ENCODE assay signal across 46 mouse cellular contexts in the genomic region with DNA sequence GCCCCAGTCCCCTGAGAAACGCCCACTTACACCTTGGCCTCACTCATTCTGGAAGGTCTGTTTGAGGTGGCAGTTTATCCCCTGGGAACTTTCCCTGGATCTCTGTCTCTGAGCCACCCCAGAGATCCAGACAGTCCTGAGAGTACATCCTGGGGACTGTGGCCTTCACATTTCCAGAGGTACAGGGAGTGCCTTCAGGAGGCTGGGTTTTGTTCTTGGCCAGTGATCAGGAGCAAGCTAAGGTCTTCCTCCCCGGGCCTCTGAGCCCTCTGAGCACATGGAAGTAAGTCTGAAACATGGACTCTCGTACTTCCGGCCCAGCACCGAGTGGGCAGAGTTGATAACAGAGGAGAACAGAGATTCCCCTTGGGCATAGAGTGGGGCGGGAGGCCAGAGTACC. TPM values are rescaled to one million over a fixed set of nuclear protein-coding genes. Genes with fewer than 3 reads are reported as not detected.
"Had no signal": no experiment of that assay in that cellular context is flagged by ENCODE, and none has a peak within 500 bp of the region (broad histone marks: within the 10 kb centered on the region; RNA-seq: fewer than 3 reads in every experiment).

No protein-coding gene starts in this region.

- H3K36me3 ChIP-seq: limb, embryonic 10.5 days; limb, embryonic 12.5 days; limb, embryonic 13.5 days; limb, embryonic 15.5 days; liver, embryonic 12.5 days; liver, embryonic 13.5 days; liver, embryonic 15.5 days; lung, embryonic 15.5 days; midbrain, embryonic 10.5 days; midbrain, embryonic 12.5 days; midbrain, embryonic 13.5 days; midbrain, embryonic 15.5 days; neural tube, embryonic 12.5 days had no signal

- H3K4me3 ChIP-seq: limb, embryonic 10.5 days; limb, embryonic 12.5 days; limb, embryonic 13.5 days; limb, embryonic 15.5 days; liver, embryonic 12.5 days; liver, embryonic 13.5 days; liver, embryonic 15.5 days; lung, embryonic 15.5 days; megakaryocyte, embryonic 14.5 days; midbrain, embryonic 10.5 days; midbrain, embryonic 12.5 days; midbrain, embryonic 13.5 days; midbrain, embryonic 15.5 days; myocyte; neural tube, embryonic 12.5 days had no signal

- ATAC-seq: liver, embryonic 12.5 days; liver, postnatal 0 days; lung, postnatal 0 days; midbrain, embryonic 13.5 days; midbrain, embryonic 15.5 days; midbrain, embryonic 16.5 days had no signal

- H3K9ac ChIP-seq: limb, embryonic 12.5 days; limb, embryonic 13.5 days; limb, embryonic 15.5 days; liver, embryonic 12.5 days; liver, embryonic 13.5 days; liver, embryonic 14.5 days; liver, embryonic 15.5 days; liver, postnatal 0 days; lung, embryonic 14.5 days; lung, embryonic 15.5 days; midbrain, embryonic 12.5 days; midbrain, embryonic 13.5 days; midbrain, embryonic 15.5 days; neural tube, embryonic 12.5 days had no signal

- H3K9me3 ChIP-seq: limb, embryonic 10.5 days; limb, embryonic 12.5 days; limb, embryonic 13.5 days; limb, embryonic 15.5 days; liver, embryonic 12.5 days; liver, embryonic 13.5 days; liver, embryonic 15.5 days; lung, embryonic 15.5 days; megakaryocyte, embryonic 14.5 days; midbrain, embryonic 10.5 days; midbrain, embryonic 12.5 days; midbrain, embryonic 13.5 days; midbrain, embryonic 15.5 days; neural tube, embryonic 12.5 days had no signal

- H3K27ac ChIP-seq: limb, embryonic 10.5 days; limb, embryonic 12.5 days; liver, embryonic 12.5 days; liver, embryonic 13.5 days; liver, embryonic 14.5 days; liver, embryonic 15.5 days; lung, embryonic 15.5 days; macrophage; midbrain, embryonic 10.5 days; midbrain, embryonic 12.5 days; midbrain, embryonic 13.5 days; midbrain, embryonic 15.5 days; neural tube, embryonic 12.5 days had no signal

- H3K4me1 ChIP-seq: limb, embryonic 10.5 days; limb, embryonic 12.5 days; liver, embryonic 13.5 days; liver, embryonic 15.5 days; megakaryocyte, embryonic 14.5 days; midbrain, embryonic 10.5 days; midbrain, embryonic 12.5 days; midbrain, embryonic 13.5 days; midbrain, embryonic 15.5 days; neural tube, embryonic 12.5 days had no signal

- H3K27me3 ChIP-seq: limb, embryonic 13.5 days; liver, embryonic 12.5 days; liver, embryonic 13.5 days; liver, embryonic 15.5 days; lung, embryonic 15.5 days; midbrain, embryonic 13.5 days; midbrain, embryonic 15.5 days; neural tube, embryonic 12.5 days had no signal

- H3K4me2 ChIP-seq: limb, embryonic 12.5 days; limb, embryonic 13.5 days; limb, embryonic 15.5 days; liver, embryonic 11.5 days; liver, embryonic 12.5 days; liver, embryonic 13.5 days; liver, embryonic 15.5 days; lung, embryonic 14.5 days; lung, embryonic 15.5 days; midbrain, embryonic 11.5 days; midbrain, embryonic 12.5 days; midbrain, embryonic 13.5 days; midbrain, embryonic 15.5 days; neural tube, embryonic 12.5 days had no signal

- DNase-seq: left cerebral cortex, postnatal 4 days; liver; liver, embryonic 13.5 days; liver, postnatal 0 days; lung, adult 18-20 months; lung, adult 2 months; lung, embryonic 14.5 days; lung, postnatal 10 days; lung, postnatal 14 days; lung, postnatal 36 days; midbrain, embryonic 14.5 days had no signal

RNA-seq across cellular contexts. Expression of gene Edn2, which starts 36.4 kb away (rescaled TPM):
- total RNA-seq: left cerebral cortex, postnatal 10 days; left cerebral cortex, postnatal 14 days; left cerebral cortex, postnatal 25 days; left cerebral cortex, postnatal 36 days; left cerebral cortex, postnatal 4 days; liver, adult 2 months; megakaryocyte progenitor cell, adult 5-6 weeks; megakaryocyte, adult 5-6 weeks; megakaryocyte-erythroid progenitor cell, adult 5-6 weeks; midbrain, postnatal 0 days; monocyte, adult 5-6 weeks had no signal
- polyA plus RNA-seq: limb, embryonic 10.5 days; limb, embryonic 11.5 days; liver, adult 2 months; liver, embryonic 15.5 days; macrophage; midbrain, embryonic 10.5 days; midbrain, embryonic 11.5 days; midbrain, embryonic 12.5 days; midbrain, embryonic 13.5 days; midbrain, embryonic 16.5 days; myocyte; neural tube, embryonic 11.5 days; neural tube, embryonic 12.5 days had no signal

RNA-seq across cellular contexts. Expression of gene AL607142.1, which starts 59.9 kb away (rescaled TPM):
- total RNA-seq: left cerebral cortex, postnatal 10 days; left cerebral cortex, postnatal 14 days; left cerebral cortex, postnatal 25 days; left cerebral cortex, postnatal 36 days; left cerebral cortex, postnatal 4 days; liver, adult 2 months; megakaryocyte progenitor cell, adult 5-6 weeks; megakaryocyte, adult 5-6 weeks; megakaryocyte-erythroid progenitor cell, adult 5-6 weeks; midbrain, postnatal 0 days; monocyte, adult 5-6 weeks had no signal
- polyA plus RNA-seq: limb, embryonic 10.5 days; limb, embryonic 11.5 days; limb, embryonic 12.5 days; limb, embryonic 13.5 days; limb, embryonic 14.5 days; limb, embryonic 15.5 days; liver, adult 2 months; liver, embryonic 11.5 days; liver, embryonic 12.5 days; liver, embryonic 13.5 days; liver, embryonic 14.5 days; liver, embryonic 15.5 days; liver, embryonic 16.5 days; liver, postnatal 0 days; lung, adult 2 months; lung, embryonic 14.5 days; lung, embryonic 15.5 days; lung, embryonic 16.5 days; lung, postnatal 0 days; macrophage; midbrain, embryonic 10.5 days; midbrain, embryonic 11.5 days; midbrain, embryonic 12.5 days; midbrain, embryonic 13.5 days; midbrain, embryonic 14.5 days; midbrain, embryonic 15.5 days; midbrain, embryonic 16.5 days; midbrain, postnatal 0 days; myocyte; neural tube, embryonic 11.5 days; neural tube, embryonic 12.5 days had no signal
